Mouse (Mus musculus) ovary, postnatal 36 days (tissue): ENCODE data around the gene Slc30a10.

Experiments
- DNase-seq: peaks from one replicate; pipeline ENCODE4 v3.0.0; 2022; ENCODE audit warnings: low spot score, mixed read lengths

The Slc30a10 gene

DNA sequence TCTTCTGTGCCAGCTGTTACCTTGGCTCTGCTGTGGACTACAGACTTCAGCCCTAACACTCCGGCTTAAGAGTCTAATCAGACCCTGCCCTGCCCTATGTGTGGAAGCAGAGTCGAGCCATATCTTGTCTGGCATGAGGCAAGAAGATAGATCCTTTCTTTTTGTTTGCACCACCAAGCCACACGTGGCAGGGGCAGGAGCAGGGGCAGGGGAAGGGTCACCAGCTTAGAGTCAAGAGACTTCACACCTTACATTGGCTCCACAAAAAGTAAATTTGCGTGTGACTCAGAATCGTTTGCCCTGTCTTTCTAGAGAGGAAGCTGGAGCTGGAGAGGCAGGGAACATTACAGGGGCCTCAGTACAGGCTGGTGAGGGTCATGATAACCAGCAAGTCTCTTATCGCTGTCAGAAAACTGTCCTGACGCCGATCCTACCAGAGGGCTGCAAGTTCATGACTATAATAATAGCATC is 14.9 kb downstream of the Slc30a10 start:
- DNase-seq: no peak

DNA sequence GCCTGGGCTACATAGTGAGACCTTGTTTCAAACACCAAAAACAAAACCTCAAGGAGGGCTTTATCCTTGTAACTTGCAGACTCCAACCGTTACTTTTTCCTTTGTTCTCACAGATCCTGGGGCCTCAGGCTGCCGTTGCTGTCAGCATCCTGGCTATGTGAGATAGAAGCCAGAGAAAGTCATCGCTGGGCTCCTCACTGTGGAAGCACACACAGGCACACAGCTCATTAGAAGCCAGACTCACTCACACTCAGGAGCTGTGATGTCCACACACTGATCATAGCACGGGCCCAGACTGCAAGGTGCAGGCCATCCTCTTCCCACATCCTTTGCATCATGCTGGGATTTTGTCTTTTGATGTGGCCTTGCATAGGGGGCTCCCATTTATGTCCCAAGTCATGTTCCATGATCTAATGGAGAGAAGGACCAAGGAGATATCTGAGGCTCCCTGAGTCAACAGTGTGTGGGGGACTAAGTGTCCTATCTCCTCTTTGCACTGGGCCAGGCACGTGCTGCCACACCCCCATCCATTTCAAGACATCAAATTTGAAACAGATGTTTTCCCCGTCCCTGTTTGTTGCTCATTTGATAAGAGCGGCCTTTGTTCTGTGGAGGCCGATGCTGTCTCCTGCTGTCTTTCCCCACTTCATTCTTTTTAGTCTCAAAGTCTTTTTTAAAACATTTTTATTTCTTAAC is 17.5 kb downstream of the Slc30a10 start:
- DNase-seq: no peak

DNA sequence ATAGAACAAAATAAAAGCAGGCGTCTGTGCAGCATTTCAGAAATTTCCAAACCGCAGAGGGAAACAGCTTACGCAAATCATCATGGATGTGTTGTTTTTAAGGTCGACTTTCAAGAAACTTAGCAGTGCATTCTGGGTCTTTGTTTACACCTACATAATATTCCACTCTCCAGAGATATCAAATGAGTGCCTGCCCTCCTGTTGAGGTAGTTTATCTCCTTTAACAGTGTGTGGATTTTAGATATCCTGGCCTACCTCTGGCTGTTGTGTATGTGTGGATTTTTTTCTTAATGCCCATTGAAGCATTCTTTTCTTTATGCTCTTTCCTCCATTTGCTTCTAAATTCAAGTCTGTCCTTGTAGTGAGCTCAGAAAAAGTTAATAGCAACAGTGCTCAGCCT is 18.1 kb downstream of the Slc30a10 start:
- DNase-seq: no peak

DNA sequence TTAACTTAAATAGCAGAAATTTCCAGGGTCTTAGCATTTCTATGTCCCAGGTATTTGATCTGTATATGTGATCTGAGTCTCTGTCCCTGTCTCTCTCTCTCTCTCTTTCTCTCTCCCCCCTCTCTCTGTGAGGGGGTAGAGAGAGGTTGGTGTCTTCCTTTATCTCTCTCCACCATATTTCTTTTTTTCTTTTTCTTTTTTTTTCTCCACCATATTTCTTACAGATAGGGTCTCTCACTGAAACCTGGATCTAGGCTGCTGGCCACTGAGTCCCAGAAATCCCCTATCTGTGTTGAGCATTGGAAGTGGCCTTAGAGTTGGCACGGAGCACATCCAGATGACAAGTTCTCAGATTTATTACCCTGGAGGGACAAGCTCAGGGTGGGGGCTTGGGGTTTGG is 18.8 kb downstream of the Slc30a10 start:
- no peak for DNase-seq

DNA sequence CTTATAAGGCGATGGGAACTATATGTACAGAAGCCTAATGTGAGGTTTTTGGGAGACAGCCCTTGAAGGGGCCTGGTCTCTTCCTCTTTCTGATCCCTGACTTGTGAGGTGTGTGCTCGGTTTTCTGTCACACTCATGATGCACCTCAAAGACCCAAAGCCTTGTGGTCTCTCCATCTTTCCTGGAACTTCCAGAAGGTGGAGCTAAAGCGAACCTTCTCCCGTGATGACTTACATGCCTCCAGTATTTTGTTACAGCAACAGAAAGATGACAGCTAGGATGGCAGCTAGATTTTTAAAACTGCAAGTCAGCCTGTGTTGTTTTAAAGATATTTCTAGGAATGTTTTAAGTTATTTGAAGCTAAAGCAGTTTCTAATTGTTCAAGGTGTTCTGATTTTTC is 25.2 kb downstream of the Slc30a10 start:
- no peak for DNase-seq

DNA sequence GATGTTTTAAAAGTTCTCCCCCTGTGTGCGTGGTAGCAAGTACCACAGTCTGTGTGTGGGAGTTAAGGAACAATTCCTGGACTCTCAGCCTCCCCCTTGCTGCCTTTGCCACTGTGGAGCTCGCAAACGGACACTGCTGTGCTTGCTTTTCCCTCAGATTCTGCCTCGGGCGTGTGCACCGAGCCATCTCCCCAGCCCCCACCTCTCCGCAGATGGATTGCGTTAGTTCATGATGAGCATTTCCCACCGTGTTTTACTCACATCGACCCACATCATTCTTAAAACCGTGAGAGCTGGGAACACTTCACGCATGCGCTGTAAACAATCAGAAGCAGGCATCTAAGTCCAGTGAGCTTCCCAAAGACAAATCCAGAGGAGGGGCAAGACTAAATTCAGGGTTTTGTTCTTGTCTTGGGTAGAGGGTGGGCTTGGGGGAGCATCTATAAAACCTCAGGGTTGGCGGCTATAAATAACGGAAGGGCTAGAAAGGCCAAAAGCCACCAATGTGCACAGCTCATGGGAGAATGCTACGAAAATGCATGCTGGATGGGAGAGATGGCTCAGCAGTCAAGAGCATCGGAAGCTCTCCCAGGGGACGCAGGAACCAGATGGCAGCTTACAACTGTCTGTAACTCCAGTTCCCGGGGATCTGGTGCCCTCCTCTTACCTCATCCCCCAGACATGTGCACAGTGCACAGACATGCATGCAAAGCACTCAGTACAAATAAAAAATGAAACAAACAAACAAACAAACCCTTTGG is 27.5 kb downstream of the Slc30a10 start:
- no peak for DNase-seq

DNA sequence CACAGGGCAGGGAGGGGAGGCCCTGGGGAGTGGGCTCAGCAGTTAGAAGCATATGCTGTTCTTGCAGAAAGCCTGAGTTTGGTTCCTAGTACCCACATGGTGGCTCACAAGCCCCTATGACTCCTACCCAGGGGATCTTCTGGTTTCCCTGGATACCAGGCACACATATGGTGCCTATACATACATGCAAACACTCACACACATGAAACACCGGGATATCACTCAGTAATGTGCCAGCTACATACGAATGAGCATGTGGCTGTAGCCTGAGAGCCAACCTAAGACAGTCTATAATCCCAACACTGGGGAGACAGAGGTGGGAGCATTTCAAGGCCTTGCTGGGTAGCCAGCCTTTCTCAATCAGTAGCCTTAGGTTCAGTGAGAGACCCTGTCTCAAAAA is 28.1 kb downstream of the Slc30a10 start:
- no peak for DNase-seq

DNA sequence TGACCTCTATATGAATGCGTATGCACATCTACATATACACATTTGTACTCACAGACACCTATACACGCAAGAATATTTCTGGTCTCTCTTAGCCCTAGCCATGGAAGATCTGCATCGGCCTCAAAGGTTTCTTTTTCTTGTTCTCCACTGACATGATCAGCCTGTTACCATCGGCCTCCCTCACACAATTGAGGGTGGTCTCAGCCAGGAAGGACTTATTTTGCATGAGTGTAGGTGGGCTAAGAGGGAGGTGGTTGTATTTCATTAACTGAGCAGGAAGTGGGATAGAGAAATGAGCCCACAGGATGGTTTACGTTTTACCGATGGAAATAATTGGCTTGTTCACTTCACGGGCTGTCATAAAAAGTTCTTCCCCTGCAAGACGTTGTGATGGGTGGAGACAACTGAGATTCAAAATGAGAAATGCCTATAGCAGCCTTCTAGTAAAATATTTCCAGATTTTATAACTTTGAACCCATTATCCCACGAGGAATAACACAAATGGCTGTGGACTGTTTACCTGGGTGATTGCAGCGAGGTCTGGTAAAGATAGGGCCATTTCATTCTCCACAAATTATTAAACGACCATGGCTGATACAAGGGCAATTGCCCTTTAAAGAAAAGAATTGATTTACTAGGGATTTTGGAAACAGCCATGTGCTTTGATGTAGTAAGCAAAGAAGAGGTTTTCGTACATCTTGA is 28.9 kb downstream of the Slc30a10 start:
- DNase-seq: no peak

DNA sequence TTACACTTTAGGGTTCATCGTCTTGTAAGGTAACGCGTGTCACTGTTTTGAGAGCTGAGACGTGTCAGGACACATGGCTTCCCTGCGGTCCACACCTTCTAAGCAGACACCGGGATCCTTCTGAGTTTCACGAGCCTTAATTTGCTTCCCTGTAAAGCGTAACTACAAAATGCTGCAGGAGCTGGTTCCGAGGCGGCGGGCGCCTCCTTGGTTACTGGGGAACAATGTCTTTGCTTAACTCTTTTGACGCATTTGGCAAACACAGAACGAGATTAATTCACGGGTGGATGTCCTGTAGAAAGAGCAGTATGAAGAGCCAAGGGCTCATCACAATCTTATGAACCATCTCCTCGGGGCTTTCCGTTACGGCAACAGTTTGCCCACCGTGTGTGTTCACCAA is 29.6 kb downstream of the Slc30a10 start:
- DNase-seq: no peak

DNA sequence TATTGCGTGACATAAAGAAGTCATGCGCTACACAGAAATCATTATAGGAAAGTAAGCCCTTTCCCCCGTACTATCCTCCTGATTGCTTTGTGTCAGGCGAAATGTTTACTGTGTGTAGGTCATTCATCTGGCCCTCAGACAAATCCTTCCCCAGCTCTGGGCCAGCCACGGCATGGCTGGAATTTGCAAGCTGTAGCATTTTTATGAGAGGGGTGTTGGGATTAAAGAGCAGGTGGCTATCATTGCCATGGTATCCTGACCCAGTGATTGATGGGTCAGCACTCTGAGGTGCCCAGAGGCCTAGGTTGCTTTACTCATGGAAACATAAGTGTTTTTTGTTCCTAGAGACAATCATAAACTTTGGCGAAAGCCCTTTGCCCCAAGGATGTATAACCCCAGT is 35.2 kb downstream of the Slc30a10 start:
- no peak for DNase-seq

DNA sequence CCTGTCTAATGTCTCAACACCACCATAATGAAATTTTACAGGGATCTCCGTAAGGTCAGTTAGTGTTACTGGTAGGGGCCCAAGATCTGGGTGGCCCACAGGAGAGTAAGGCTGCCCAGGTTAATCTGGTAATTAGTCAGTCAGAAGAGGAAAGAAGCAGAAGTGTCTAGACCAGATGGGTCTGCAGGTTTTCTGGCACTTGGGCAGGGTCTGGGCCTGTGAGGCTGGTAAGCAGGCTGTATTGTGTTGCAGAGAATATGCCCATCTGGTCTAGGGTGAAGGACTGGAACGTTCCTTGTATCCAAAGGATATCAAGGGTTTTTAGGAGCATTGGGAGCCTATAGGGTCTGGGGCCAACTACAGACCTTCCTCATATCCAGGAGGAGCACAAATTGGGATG is 36.0 kb downstream of the Slc30a10 start:
- no peak for DNase-seq

DNA sequence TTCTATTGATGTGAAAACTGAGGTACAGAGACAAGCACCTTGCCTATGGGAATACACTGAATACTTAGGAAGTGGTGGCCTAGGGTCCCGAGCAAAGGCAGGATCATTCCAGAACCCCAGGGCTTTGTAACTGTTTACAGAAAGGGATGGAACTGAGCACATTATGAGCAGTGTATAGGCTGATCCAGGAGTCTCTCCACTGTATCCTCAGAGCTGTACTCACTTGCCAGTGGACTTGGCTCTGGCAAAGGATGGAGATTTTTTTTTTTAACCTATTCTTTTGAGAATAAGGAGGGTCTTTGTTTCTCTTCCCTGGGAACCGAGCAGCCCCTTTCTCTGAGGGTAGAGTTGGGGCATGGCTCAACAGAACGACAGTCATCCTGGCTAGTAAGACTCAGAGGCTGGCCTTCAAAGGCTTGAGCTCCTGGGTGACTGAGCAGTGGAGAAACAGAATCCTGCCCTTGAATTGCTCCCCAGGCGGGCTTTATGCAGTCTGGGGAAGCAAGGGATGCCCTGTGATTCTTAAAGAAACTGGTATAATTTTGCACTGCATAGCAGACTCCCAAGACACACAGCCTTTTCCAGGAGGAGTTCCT is 38.9 kb downstream of the Slc30a10 start:
- no peak for DNase-seq

DNA sequence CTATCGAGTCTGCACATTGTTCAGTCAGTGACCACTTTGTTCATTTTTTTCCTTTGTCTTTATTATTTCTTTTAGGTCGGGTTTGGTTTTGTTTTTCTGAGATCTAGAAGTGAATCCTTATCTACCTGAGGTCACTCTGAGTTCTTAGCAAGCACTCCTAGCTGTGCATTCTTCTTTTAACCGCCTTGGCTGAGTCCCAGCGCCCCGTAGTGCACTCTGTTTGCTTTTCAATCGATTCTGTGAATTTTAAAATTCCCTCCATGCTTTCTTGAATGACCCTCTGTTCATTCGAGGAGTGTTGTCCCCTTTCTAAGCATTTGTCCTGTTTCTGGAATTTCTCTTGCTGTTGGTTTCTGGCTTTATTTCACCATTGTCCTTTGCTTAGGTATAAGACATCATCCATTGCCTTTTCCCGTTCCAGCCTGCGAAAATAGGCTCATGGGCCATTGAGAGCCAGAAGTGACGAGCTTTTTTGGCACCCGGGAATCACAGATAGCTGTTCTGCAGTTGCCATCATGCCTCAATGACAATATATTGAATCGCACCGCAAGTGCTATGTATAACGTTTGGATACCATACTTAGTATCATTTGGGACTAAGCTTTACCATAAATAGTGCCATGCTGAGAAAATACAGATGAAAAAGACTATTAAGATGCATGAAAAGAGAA is 42.3 kb downstream of the Slc30a10 start:
- no peak for DNase-seq

DNA sequence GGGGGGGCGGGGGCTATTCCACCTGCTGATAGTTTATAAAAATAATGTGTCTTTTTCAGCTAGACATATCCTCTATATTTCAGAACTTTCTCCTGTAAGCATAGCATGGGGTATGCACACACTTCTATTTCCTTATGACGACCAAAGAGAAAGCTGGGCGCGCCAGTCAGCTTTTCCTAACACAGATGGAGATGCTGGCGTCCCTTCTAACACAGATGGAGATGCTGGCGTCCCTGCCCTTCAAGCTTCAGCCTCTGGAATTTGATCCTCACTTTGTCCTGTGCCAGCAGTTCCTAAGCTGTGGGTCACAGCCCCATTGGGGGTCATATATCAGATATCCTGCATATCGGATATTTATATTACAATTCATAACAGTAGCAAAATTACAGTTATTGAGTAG is 46.0 kb downstream of the Slc30a10 start:
- no peak for DNase-seq

DNA sequence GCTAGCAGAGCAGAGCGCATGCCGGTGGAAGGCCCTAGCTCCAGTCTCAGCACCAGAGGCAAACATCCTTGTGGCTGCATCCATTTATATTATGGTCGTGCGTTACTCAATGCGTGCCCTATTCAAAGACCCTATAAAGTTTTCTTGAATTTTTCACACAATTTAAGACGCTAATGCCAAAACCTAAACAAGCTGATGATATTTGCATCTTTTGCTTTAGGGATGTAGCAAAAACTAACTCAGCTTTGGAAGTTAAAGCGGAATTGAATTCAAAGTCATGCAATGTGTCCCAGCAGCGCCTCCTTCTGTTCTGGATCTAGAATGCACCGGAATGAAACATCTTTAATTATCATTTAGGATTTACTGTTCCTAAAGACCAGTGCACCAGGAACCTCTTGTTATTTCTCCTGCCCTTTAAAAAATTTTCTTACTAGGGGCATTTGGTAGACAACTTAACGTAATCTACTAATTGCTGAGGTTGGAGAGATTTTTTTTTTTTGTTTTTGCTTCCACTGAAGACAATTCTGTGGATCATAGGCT is 47.2 kb downstream of the Slc30a10 start:
- no peak for DNase-seq

DNA sequence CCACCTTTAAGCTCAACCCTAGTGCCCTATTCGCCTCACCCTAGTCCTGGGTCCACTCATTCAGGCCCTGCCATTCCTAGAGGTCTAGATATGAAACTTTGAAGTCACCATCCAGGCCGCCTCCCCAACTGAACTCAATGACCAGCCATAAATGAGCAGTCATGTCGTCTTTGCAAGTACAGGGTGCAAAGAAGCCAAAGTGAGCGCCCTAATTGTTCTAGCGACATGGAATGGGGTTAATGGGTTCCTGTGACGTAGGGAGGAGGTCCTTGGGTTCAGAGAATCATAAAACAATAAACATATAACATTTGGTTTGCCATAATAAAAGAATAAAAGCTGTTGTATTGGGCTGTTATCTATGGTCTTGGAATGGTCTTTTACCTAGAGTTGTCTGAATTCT is 47.9 kb downstream of the Slc30a10 start:
- DNase-seq: no peak

DNA sequence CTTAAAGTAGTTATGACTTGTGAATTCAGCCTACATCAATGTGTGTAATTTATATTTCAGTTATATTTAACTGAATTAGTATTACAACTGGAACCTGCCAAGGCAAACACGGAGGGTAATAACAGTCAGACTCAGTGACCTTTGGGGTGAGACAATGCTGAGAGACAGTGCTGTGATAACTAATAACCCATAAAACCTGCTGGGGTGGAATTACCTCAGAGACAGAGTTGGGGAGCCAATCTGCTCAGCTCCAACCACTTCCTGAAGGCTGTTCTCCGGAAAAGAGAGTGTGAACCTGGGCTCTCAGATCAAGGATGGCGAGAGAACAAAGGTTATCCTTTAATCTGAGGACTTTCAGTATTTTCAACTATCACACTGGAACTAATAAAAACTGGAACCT is 54.4 kb downstream of the Slc30a10 start:
- no peak for DNase-seq

DNA sequence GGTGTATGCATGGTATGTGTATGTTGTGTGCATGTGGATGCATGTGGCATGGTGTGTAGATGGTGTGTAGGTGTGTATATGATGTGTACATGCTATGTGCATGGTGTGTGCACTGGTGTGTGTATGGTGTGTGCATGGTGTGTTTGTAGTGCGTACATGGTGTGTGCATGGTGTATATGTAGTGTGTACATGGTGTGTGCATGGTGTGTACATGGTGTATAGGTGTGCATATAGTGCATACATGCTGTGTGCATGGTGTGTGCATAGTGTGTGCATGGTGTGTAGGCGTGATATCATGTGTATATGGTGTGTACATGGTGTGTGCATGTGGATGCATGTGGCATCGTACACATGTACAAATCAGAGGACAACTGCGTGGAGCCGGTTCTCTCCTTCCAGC is 56.7 kb downstream of the Slc30a10 start:
- DNase-seq: no peak

DNA sequence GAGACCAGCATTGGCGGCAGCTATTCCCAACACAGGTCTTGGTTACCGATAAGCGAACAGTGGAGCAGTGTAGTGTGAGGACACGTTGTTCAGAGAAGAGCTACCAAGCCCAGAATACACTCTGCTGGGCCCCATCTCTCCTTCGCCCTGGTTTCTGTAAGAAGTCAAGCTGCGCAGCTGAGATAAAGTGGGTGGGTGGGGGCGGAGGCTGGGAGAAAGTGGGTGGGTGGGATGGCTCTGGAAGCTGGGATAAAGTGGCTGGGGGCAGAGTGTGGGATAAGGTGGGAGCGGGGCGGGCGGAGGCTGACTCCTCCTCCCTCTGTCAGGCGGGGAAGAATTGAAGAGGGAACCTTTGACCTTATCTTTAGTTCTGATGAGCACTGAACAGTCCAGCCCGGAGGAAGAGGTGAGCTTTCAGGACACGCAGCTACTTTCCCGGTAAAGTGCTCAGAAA is 60.9 kb downstream of the Slc30a10 start:
- DNase-seq: no peak

DNA sequence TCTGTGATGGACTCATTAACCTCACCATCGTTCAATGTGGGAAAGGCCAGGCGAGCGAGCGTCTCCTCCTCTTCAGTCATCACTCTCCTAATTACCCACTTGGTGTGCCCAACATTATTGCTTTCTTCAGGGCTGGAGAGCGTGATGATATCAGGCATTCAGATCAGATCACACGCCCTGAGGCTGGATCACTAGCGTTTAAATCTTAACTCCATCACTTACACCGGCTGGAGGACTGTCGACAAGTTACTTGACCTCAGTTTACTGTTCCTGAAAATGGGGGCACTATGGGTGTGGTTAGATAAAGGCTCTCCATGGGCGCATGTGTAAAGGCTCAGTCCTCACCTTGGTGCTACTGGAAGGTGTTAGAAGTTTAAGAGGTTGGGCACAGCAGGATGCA is 61.4 kb downstream of the Slc30a10 start:
- DNase-seq: no peak

DNA sequence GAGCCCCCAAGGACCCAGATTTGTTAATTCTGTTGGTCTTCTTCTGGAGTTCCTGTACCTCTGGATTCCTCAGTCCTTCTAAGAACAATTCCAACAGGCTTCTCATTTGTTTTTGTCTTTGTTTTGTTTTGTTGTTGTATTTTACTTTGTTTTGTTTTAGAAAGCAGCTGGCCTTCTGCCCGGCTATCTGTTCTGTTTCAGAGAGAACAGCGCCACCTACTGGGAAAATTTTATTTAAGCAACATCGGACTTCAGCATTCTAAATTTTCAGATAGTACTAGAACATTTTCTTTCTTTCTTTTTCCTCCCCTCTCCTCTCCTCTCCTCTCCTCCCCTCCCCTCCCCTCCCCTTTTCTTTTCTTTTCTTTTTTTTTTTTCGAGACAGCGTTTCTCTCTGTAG is 62.9 kb downstream of the Slc30a10 start:
- DNase-seq: no peak
